Mouse (Mus musculus): ENCODE results near the gene Smim23.

Smim23 gene

DNA sequence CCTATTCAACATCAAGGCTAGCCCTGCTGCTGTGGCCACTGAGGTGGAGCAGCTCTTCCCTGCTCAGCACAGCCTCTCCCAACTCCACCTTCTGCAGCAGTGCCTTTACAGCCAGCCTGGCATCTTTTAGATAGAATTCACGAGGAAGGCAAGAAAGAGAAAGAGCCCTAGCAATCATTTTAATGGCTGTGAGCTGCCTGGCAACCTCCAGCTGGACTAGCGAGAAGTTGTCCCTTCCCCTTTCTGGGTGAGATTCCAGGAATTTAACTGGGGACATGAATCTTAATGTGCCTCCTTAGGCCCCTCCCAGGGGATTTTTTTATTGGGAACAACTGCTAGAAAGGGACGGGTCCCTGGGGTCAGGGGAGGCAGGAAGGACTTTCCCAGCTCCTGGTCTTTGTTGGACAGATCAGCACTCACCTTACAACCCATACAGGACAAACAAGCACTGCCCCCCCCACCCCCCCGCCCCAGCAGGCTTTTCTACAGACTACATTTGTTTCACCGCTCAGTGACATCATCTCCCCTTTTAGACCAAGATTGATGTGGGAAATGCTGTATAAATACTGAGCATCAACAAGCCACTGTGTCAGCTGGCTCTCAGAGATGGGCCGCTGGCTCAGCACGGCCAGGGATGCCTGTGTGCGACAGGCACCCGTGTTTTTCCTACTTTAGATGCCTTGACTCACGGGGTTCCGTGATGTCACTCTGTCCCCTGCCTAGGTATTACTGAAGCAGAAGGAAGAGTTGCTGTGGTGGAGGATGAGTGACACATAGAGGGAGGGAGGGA, 43.5 kb downstream of the Smim23 start:
- DNase-seq (ENCODE audit: low read depth), result no peak

DNA sequence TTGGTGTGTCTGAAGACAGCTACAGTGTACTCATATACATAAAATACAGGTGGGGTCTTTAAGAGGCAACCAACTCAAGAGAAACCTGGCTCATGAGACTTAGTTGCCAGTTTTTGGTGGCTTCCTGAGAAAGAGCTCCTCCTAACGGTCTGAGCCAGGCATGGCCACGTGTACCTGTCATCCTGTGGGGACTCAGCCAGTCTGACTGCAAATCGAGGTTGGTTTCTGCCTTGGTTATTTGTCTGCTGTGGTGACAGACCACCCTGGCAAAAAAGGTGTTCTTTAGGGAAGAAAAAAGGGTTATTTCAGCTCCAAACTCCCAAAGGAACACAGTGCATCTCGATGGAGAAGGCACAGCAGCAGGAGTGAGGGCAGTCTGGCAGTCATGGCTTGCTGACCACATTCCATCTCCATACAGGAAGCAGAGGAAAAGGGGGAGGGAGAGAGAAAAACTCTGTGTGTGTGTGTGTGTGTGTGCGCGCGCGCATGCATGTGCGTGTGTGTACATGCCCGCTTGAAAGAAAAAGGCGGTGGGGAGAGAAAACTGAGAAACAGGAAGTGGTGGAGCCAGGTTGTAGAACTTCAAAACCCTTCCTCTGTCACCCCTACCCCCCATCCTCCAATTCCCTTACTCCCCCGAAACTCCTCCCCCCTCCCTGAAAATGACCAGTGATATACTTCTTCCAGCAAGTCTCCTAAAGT, 55.6 kb downstream of the Smim23 start:
- DNase-seq (ENCODE audit: low read depth), result no peak

All from c-Kit-positive CD71-negative TER-119-negative erythroid progenitor cells, embryonic 14.5 days (primary cell).